Mouse (Mus musculus) ES-E14 (cell line): ENCODE measurements around the gene Dnpep.

Source experiments
- CHD2 ChIP-seq: IDR thresholded peaks from 2 replicates; pipeline ENCODE4 v1.6.1; 2014; ENCODE audit warnings: mild to moderate bottlenecking, low read depth, low read length, inconsistent platforms
- HCFC1 ChIP-seq: IDR thresholded peaks from 2 replicates; pipeline ENCODE4 v1.6.1; 2012; ENCODE audit warnings: low read length, inconsistent platforms, borderline replicate concordance; ENCODE audit not compliant: insufficient read depth
- ZC3H11A ChIP-seq: IDR thresholded peaks from 2 replicates; pipeline ENCODE4 v1.6.1; 2012; ENCODE audit warnings: low read depth, mild to moderate bottlenecking, inconsistent platforms, low read length, borderline replicate concordance

DNA sequence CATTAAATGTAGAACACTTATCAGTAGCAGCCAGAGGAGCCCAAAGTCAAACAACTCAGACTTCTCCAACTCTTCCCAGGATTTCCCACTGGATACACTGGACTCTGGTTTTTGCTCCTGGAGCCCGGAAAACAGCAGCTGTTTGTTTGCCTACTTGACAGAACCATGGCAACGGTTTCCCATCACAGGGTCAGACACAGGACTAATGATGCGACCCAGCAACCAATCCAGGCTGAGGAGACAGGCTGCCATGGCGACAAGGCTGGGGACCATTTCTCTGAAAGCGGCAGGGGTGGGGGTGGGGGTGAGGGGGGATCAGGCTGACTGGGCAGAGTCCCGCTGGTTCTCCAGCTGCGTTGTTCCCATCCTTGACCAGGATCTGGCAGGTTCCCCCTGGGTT is 28.4 kb downstream of the Dnpep start:
- TF ChIP-seq CHD2 (no peak), ZC3H11A (no peak), HCFC1 (no peak)
